Mouse (Mus musculus) spleen, adult 2 months (tissue): ENCODE measurements around the gene Setd1a.

Experiments used
- CTCF ChIP-seq: fragments of 200-500 bp; IDR thresholded peaks from 2 replicates; pipeline ENCODE4 v1.5.1; 2011; ENCODE audit warnings: mild to moderate bottlenecking, inconsistent platforms; ENCODE audit not compliant: insufficient read depth, insufficient read length, insufficient replicate concordance; ENCODE audit errors: extremely low read depth
- POLR2A ChIP-seq: fragments of 200-500 bp; IDR thresholded peaks from 2 replicates; pipeline ENCODE4 v1.6.1; 2011; ENCODE audit warnings: low read depth, low read length, inconsistent platforms

GRCm38 (mm10) chr7:127809846-127810245 lies 33.4 kb downstream of the Setd1a start:
- TF ChIP-seq CTCF (no peak), POLR2A (no peak)
